Mouse (Mus musculus) hindbrain, embryonic 10.5 days (tissue): ENCODE results near the gene Trp53bp1. TPM values are rescaled to one million over a fixed set of nuclear protein-coding genes. Genes with fewer than 3 reads are reported as not detected.
A peak's percentile ranks its signal among the peaks of the same experiment; 100 is the strongest.

Experiments used
- DNase-seq: peaks from one replicate; pipeline ENCODE4 v3.0.0-alpha.2; 2017; ENCODE audit warnings: low spot score
- H3K27ac ChIP-seq: fragments of 300-500 bp; sonication (generic); 2 replicates; pipeline ENCODE4 v1.5.1; 2016; ENCODE audit warnings: mild to moderate bottlenecking, moderate library complexity
- H3K27me3 ChIP-seq: fragments of 300-500 bp; sonication (generic); 2 replicates; pipeline ENCODE4 v1.6.1; 2016; ENCODE audit warnings: mild to moderate bottlenecking; ENCODE audit not compliant: poor library complexity, insufficient read depth, severe bottlenecking
- H3K36me3 ChIP-seq: fragments of 300-500 bp; sonication (generic); 2 replicates; pipeline ENCODE4 v1.6.1; 2016; ENCODE audit warnings: mild to moderate bottlenecking, moderate library complexity
- H3K4me1 ChIP-seq: fragments of 300-500 bp; sonication (generic); replicated peaks from 2 replicates; pipeline ENCODE4 v1.6.1; 2016; ENCODE audit warnings: mild to moderate bottlenecking
- H3K4me3 ChIP-seq: fragments of 300-500 bp; sonication (generic); 2 replicates; pipeline ENCODE4 v1.5.1; 2016; ENCODE audit warnings: mild to moderate bottlenecking, moderate library complexity
- H3K9me3 ChIP-seq: fragments of 300-500 bp; sonication (generic); 2 replicates; pipeline ENCODE4 v1.6.1; 2016; ENCODE audit warnings: mild to moderate bottlenecking, moderate library complexity
- WGBS: fragments of 180-500 bp; shearing (Covaris S2); methylation state at CpG from one replicate; pipeline ENCODE4 v1.1.7; 2016; 5-methylcytosine and 5-hydroxymethylcytosine counted together
- polyA plus RNA-seq: library from polyadenylated mRNA; unstranded; fragments of >200 nt; fragmentation: Nextera tagmentation; extraction: Ambion mirVana; gene quantifications from 2 replicates; pipeline ENCODE4 v1.2.1, GENCODE M21; 2016

Trp53bp1 gene
- 121 and 123 TPM in 2 replicates for polyA plus RNA-seq

DNA sequence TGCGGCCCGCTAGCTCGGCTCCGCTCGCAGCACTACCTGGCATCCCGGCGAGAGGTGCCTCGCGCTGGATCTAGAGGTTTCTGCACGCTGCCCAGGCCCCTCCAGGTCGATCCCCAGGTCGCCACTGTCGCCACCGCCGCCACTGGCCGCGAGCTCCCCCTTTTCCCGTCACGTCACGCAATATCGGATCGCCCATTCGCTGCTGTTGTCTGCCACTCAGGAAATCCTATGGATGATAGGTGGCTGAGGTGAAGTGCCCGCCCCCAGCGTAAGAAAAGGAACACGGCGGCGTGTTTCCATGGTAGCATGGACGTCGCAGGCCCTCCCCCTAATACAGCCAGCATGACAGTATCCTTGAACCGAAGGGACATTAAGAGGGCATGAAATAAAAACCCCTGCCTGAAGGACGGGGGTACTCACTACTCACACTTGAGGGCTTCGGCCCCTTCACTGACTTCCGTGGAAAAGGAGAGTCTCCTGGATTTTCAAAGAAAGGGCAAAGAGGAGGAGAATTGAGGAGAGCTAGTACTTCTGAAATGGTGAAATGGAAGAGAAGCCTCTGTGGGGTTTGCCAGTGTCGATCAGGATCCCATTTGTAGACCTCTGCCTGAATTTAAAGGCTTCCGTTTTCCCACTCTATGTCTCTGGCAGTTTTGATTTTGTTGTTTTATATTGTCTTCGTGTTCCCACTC lies at the start of gene Trp53bp1:
TSS of gene Trp53bp1 (minus strand) at position 172 of the 692 bp plus-strand sequence.
- H3K4me3 ChIP-seq = peak within 1 kb of the TSS; percentile 98
- peaks cover 37% of the 10 kb centered on the region for H3K36me3 ChIP-seq
- peaks cover 33% of the 10 kb centered on the region for H3K4me1 ChIP-seq
- H3K27ac ChIP-seq = peak within 1 kb of the TSS; percentile 99
- no peaks in the 10 kb centered on the region for H3K9me3 ChIP-seq
- peak; percentile 94 for DNase-seq
- no peaks in the 10 kb centered on the region for H3K27me3 ChIP-seq
- WGBS = under 1% methylated on average over 37 of the region's 37 CpGs

DNA sequence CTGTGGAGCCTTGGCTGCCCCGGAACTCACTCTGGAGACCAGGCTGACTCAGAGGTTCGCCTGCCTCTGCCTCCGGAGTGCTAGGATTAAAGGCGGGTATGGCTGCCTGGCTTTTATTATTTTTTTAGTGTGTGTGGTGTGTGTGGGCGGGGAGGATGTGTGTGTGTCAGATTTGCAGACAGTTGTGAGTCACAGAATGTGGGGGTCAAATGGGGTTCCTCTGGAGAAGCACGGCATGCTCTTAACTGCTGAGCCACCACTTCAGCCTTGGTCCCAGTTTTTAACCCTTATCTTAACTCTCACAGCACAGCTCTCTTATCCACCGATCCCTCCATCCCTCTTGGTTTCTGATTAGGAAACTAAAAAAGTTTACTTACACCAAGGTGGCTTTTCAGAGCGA lies 45.1 kb upstream of the Trp53bp1 start:
- no peak for DNase-seq
- no peaks in the 10 kb centered on the region for H3K9me3 ChIP-seq
- no peak overlapping the region for H3K4me3 ChIP-seq
- no peaks in the 10 kb centered on the region for H3K4me1 ChIP-seq
- no peaks in the 10 kb centered on the region for H3K27me3 ChIP-seq
- 76% methylated on average over 8 of the region's 8 CpGs for whole genome bisulfite sequencing
- no peak overlapping the region for H3K27ac ChIP-seq
- peaks cover 16% of the 10 kb centered on the region for H3K36me3 ChIP-seq

DNA sequence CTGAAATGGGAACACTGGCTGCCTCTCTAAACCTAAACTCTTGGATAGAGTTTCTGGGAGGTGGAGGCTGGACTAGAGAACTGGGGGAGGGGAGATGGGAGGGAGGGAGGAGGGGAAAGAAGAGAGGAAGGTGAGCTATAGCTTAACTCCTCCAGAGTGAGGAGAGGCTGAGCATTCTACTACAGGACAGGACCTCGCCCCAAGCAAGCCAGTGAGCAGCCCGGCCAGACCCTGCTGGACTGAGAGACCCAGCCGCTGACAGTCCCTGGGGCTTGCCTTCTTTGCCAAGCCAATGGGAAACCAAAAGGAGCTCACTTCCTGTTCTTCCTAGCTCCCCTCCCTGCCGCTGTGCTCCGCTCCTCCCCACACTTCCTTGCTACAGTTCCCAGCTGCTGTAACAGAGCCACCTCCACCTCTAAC lies 37.8 kb upstream of the Trp53bp1 start:
- H3K4me3 ChIP-seq = no peak overlapping the region
- no peak for DNase-seq
- H3K36me3 ChIP-seq = peaks cover 59% of the 10 kb centered on the region
- H3K27me3 ChIP-seq = no peaks in the 10 kb centered on the region; the same call in 1 of the 2 replicates
- peaks cover 38% of the 10 kb centered on the region for H3K4me1 ChIP-seq
- no peaks in the 10 kb centered on the region for H3K9me3 ChIP-seq
- 32% methylated on average over 5 of the region's 5 CpGs for WGBS
- H3K27ac ChIP-seq = no peak overlapping the region

DNA sequence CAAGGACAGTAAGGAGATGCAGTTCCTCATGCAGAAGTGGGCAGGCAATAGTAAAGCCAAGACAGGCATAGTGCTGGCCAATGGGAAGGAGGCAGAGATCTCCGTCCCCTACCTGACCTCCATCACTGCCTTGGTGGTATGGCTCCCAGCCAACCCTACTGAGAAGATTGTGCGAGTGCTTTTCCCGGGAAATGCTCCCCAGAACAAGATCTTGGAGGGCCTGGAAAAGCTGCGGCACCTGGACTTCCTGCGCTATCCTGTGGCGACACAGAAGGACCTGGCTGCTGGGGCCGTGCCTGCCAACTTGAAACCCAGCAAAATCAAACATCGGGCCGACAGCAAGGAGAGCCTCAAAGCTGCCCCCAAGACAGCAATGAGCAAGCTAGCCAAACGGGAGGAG lies 28.8 kb upstream of the Trp53bp1 start:
- Histone ChIP-seq H3K27ac (no peak overlapping the region), H3K36me3 (peaks cover 65% of the 10 kb centered on the region), H3K9me3 (no peaks in the 10 kb centered on the region), H3K4me1 (peaks cover 42% of the 10 kb centered on the region), H3K4me3 (no peak overlapping the region), H3K27me3 (peaks cover 59% of the 10 kb centered on the region)
- DNase-seq = no peak
- WGBS = 87% methylated on average over 10 of the region's 10 CpGs

DNA sequence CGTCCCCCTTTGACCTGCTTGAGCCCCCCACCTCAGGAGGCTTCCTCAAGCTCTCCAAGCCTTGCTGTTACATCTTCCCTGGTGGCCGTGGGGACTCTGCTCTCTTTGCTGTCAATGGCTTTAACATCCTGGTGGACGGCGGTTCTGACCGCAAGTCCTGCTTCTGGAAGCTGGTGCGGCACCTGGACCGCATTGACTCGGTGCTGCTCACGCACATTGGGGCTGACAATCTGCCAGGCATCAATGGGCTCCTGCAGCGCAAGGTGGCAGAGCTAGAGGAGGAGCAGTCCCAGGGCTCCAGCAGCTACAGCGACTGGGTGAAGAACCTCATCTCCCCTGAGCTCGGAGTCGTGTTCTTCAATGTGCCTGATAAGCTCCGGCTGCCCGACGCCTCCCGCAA lies 28.3 kb upstream of the Trp53bp1 start:
- 90% methylated on average over 17 of the region's 17 CpGs for WGBS
- no peak for DNase-seq
- peaks cover 59% of the 10 kb centered on the region for H3K27me3 ChIP-seq
- peaks cover 60% of the 10 kb centered on the region for H3K36me3 ChIP-seq
- H3K4me3 ChIP-seq = no peak overlapping the region
- H3K27ac ChIP-seq = no peak overlapping the region
- H3K4me1 ChIP-seq = peaks cover 43% of the 10 kb centered on the region
- H3K9me3 ChIP-seq = no peaks in the 10 kb centered on the region

DNA sequence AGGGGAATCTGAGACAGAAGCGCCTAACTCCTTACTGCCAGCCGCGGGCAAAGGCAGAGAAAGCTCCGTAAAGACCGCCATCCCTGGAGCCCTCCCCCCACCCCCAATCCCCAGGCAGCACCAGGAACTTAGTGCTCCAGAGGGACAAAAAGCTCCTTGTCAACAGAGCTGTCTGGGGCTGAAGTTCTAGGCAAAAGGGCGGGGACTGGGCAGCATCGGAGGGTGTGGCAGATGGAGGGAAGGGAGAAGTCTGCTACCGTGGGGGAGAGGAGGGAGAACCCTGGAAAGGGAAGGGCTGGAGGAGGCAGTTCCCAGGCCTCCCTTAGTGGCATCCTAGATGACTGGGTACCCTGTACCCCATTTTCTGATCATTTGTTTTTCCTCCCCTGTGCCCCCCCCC lies 26.9 kb upstream of the Trp53bp1 start:
- H3K4me3 ChIP-seq = peak overlapping the region; percentile 57
- H3K9me3 ChIP-seq = no peaks in the 10 kb centered on the region
- H3K27ac ChIP-seq = peak overlapping the region; percentile 88
- peaks cover 54% of the 10 kb centered on the region for H3K4me1 ChIP-seq
- WGBS = 7% methylated on average over 8 of the region's 8 CpGs
- peaks cover 61% of the 10 kb centered on the region for H3K27me3 ChIP-seq
- peak; percentile 40 for DNase-seq
- H3K36me3 ChIP-seq = peaks cover 46% of the 10 kb centered on the region

DNA sequence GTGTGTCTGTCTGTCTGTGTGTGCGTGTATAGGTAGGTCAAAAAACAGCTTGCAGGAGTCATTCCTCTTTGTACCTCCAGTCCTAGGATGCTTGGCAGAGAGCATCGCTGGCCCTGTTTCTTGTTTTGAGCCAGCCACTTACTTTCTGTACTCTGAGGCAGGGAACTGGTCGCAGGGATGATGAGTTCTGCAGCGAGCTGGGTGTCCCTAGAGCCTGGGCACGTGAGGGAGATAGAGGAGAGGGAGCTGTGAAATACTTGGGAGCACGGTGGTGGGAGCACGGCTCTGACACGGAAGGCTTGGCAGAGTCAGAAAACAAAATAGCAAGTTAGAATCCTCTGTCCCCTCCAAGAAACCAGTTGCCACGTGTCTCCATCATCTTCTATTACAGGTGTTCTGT lies 26.5 kb upstream of the Trp53bp1 start:
- DNase-seq = no peak
- peaks cover 63% of the 10 kb centered on the region for H3K27me3 ChIP-seq
- H3K36me3 ChIP-seq = peaks cover 42% of the 10 kb centered on the region
- WGBS = 9% methylated on average over 9 of the region's 9 CpGs
- H3K9me3 ChIP-seq = no peaks in the 10 kb centered on the region
- peak overlapping the region; percentile 88 for H3K27ac ChIP-seq
- peaks cover 54% of the 10 kb centered on the region for H3K4me1 ChIP-seq
- H3K4me3 ChIP-seq = peak overlapping the region; percentile 57

DNA sequence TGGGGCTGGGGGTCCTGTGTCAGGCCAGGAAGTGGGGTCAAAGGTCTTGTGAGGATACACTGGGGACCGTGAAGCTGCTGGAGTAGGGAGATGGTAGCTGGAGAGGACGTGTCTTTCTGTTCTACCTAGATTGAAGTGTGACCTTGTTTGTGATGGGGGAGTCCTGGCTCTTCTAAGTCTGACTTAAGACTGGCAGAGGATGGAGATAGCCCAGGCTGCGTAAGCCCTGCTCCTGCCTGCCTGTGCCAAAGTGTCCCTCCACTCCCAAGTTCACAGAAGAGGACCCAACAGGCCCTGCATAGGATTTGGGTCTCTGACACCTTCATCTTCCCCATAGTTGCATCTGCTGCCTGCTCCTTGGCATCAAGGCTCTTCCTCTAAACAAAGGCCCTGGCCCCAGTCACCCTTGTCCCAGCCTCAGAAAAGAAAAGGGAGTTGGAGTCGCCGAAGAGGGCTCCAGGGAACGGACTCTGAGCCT lies 25.6 kb upstream of the Trp53bp1 start:
- 5% methylated on average over 6 of the region's 6 CpGs for WGBS
- Histone ChIP-seq H3K36me3 (peaks cover 33% of the 10 kb centered on the region), H3K27me3 (peaks cover 63% of the 10 kb centered on the region), H3K27ac (peak overlapping the region; percentile 88), H3K9me3 (no peaks in the 10 kb centered on the region), H3K4me1 (peaks cover 54% of the 10 kb centered on the region), H3K4me3 (peak overlapping the region; percentile 57)
- DNase-seq = peak; percentile 37

DNA sequence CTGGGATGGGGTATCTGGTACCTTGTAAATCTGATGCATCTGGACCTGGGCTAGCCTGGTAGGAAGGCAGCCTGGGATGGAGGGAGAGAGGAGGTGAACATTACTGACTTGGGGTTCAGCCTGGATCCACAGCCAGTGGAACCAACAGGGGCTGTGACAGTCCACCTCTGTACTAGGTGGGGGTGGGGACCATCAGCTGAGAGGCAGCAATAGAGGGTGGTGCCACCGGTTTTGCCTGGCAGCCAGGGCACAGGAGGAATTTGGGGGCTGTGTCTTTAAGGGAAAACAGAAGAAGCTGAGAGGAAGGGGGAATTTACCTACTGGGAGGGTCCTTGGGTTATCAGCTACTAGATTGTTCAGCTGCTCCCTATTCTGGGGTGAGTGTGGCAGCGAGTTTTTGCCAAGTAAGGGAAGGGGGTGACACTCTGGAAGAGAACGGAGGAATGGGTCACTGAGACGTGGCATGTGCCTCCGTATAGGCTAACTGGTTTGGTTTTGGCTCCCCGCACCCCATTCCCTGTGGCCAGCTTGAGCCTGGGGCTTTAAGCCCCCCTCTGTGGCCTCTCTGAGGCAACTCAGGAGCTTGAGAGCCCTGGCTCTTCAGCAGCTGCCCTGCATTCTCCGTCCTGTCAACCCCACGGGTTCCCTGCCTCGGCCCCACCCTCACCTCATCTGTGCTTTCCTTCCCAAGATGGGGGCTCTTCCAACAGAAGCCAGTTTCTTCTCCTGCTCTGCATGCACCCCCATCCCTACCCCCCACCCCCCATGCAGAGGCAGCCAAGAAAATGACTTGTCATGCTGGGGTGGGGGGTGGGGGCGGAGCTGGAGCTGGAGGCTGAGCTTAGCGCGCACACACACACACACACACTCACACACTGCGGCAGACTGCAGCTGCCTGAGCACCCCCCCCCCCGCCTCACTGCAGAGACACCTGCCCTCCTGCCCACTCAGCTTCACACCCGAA lies 24.7 kb upstream of the Trp53bp1 start:
- H3K36me3 ChIP-seq = peaks cover 24% of the 10 kb centered on the region
- H3K4me1 ChIP-seq = peaks cover 54% of the 10 kb centered on the region
- H3K4me3 ChIP-seq = peak overlapping the region; percentile 57
- peak; percentile 46 for DNase-seq
- H3K27me3 ChIP-seq = peaks cover 70% of the 10 kb centered on the region
- 2% methylated on average over 15 of the region's 15 CpGs for WGBS
- H3K9me3 ChIP-seq = no peaks in the 10 kb centered on the region
- peak overlapping the region; percentile 88 for H3K27ac ChIP-seq

DNA sequence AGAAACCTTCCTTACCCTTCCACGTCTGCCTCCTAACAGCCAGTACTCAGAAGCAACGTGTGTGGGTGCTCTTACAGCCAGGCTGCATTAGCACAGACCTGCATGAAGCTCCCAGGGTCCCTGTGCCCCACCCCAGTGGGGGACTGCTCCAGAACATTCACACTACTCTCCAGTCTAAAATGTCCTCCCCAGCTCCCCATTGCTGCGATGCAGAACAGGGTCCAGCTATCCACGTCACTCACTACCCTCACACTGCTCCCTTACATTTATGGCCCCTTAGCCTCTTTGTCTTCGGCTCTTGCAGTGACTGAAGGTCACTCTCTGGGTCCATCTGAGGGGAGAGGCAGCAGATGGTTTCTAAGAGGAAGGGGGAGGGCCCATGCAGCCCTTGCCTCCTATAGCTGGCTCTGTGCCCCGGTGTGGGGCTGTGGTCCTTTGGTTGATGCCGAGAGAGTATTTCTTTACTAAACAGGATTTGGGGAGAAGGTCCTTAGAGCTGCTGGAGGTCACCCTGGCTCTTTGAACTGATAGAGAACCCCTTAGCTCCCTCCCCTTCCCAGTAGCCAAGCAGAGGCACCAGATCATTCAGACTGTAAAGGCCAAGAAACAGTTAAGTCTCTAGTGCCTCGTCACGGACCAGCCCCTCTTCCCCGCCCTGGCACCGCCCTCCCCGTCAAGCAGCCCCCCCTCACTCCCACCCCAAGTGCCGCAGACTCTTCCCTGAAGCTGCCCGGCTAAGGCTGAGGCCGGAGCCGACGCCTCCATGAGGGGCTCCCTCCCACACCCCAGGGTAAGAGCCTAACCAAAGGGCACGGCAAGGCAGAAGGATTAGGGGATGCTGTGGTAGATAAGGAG lies 23.8 kb upstream of the Trp53bp1 start:
- DNase-seq = peak; percentile 74
- peak overlapping the region; percentile 88 for H3K27ac ChIP-seq
- H3K9me3 ChIP-seq = no peaks in the 10 kb centered on the region
- peaks cover 63% of the 10 kb centered on the region for H3K4me1 ChIP-seq
- H3K36me3 ChIP-seq = peaks cover 15% of the 10 kb centered on the region
- 1% methylated on average over 18 of the region's 18 CpGs for WGBS
- H3K27me3 ChIP-seq = peaks cover 77% of the 10 kb centered on the region
- peak overlapping the region; percentile 57 for H3K4me3 ChIP-seq

DNA sequence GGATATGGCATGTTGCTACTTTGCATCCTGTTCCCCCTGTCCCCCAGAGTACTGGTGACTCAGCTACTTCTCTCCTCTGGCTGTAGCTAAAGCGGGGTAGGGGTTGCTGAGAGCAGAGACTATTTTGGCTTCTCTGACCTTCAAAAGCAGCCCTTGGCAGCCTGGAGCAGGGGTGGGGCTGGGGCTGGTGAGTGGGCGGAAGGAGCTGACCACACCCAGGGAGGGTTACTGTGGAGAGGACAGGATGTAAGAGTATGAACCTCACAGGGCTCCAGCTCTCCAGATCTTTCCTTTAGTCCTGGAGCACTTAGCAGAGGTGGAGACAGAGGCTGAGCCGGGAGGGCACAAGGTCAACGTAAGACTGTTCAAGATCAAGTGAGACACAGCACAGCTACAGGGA lies 23.0 kb upstream of the Trp53bp1 start:
- DNase-seq = peak; percentile 38
- Histone ChIP-seq H3K4me1 (peaks cover 70% of the 10 kb centered on the region), H3K4me3 (peak overlapping the region; percentile 57), H3K36me3 (peaks cover 7% of the 10 kb centered on the region), H3K27ac (peak overlapping the region; percentile 88), H3K9me3 (no peaks in the 10 kb centered on the region), H3K27me3 (peaks cover 72% of the 10 kb centered on the region)
- 20% methylated on average over 4 of the region's 4 CpGs for WGBS

DNA sequence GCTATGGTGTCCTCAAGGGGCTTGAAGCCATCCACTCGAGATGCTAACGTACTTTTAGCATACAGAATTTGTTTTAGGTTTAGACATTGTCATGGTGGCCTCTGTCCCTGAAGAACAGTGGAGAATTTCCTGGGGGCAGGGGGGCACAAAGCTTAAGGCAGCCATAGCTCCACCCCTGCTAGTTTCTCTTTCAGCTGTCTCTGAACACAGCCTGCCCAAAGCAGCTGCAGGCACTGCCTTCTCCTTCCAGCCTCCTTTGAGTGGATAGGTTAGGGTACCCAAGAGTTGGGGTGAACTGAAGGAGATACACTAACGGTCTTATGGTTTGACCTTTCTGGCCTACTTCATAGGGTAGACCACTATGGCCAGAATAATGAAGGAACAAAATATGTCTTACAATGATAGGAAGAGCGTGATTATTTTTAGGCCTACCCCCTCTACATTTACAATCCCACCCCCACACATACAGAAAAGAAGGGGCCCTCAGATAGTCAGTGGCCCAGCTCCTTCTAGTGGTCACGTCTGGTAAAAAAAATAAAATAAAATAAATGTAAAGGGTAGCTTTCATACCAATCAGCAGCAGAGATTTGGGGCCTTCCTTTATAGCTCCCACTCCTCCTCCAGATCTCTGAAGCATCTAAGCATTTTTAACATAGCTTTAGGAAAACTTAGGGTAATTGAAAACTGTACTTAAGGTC lies 21.3 kb upstream of the Trp53bp1 start:
- Histone ChIP-seq H3K27ac (no peak overlapping the region), H3K4me3 (no peak overlapping the region), H3K9me3 (no peaks in the 10 kb centered on the region), H3K4me1 (peaks cover 73% of the 10 kb centered on the region), H3K27me3 (peaks cover 70% of the 10 kb centered on the region), H3K36me3 (no peaks in the 10 kb centered on the region)
- DNase-seq = no peak
- 70% methylated on average over 5 of the region's 5 CpGs for WGBS
